Mouse (Mus musculus): ENCODE measurements around the gene Tcf23.

Gene Tcf23

DNA sequence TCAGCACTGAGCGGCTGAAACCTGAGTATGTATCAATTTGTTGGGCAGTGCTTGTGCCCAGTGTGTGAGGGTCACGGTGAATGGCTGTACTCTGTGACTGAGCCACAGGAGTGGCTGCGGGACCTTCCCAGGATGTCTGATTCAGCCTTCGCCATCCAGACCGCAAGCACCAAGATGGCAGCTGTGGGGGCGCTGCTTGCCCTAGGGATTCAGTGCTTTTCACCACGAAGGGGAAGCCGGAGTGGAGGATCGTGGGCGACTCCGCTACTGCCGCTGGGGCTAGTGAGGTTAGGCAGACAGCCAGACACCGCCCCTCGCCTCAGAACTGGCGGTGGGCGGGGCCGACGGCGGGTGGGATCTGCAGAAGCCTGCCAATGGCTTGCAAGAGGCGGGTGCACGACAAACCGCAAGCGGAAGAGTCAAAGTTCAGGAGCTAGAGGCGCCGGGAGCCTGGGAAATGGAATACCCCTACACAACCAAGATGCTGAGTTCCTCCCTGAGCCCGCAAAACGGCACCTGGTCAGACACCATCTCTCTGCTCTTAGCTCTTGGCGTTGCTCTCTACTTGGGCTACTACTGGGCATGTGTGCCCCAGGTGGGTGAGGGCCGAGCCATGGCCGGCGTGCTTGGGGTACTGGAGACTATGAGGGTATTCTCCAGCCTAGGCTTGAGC is 18.7 kb upstream of the Tcf23 start:
- peak; percentile 82 to 87 for DNase-seq (ENCODE audit: low spot score in 2 of 2)

- DNase-seq (ENCODE audit: low spot score in 2 of 2), result no peak
Measured at GRCm38 (mm10) chr5:30950451-30950850, 18.0 kb upstream of the Tcf23 start.

GRCm38 (mm10) chr5:30950922-30951321 is 17.5 kb upstream of the Tcf23 start:
- no peak for DNase-seq (ENCODE audit: low spot score in 2 of 2)

GRCm38 (mm10) chr5:30951706-30952105 is 16.8 kb upstream of the Tcf23 start:
- DNase-seq (ENCODE audit: low spot score in 2 of 2), result no peak

DNA sequence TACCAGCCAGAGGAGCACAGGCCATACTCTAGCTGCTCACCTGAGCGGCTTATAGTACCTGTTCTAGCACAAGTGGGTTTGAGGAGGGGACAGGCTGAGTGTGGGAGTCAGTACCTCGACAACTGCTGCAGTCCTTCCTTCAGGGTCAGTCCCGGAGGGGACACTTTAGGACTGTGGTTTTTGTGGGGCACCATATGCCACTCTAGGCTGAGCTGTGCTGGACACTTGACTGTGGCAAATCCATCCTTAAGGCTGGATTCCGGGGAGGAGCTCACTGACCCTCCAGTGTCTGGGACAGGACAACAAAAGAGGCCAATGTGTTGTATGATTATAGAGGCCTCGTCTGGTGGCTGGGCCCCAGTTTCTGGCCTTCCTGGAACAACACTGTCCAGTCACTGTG is 15.9 kb upstream of the Tcf23 start:
- DNase-seq (ENCODE audit: low spot score in 2 of 2), result no peak

DNA sequence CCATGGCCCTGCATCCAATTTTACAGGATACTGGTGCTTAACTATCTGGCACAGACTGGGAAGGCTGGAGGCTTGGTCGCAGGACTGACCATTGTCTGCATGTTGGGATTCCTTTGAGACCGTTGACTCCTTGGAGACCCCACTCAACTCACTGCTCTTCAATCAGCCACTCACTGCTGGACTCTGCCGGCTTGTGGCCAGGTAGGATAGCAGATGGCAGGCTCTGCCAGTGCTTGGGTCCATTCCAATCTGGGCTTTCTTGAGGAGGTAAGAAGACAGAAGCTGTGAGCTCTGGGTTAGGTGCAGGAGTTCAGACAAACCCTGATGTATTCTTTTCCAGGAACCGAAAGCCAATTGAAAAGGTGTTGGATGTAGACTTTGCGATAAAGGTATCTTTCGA is 14.4 kb upstream of the Tcf23 start:
- no peak for DNase-seq (ENCODE audit: low spot score in 2 of 2)

- no peak for DNase-seq (ENCODE audit: low spot score in 2 of 2)
Measured at GRCm38 (mm10) chr5:30954556-30954955, 13.9 kb upstream of the Tcf23 start.

- DNase-seq (ENCODE audit: low spot score in 2 of 2), result no peak
Measured at GRCm38 (mm10) chr5:30955751-30956150, 12.7 kb upstream of the Tcf23 start.

DNA sequence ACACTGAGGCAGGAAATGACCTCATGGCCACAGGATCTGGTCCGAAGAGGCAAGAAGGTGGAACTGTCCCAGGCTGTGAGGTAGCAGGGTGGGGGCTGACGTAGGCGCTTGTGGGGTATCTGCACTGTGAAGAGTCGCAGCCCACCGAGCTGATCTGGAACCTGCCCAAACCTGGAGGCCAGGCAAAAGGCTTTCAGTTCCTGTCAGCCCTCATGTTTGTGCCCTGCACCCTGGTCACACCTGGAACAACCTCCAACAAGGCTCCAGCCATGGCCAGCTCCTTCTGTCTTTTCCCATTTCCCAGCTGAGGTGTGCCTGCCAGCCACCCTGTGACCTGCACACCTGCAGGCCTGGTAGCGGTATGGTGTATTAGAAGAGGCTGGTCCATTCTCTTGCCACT is 10.6 kb upstream of the Tcf23 start:
- no peak for DNase-seq (ENCODE audit: low spot score in 2 of 2)

DNA sequence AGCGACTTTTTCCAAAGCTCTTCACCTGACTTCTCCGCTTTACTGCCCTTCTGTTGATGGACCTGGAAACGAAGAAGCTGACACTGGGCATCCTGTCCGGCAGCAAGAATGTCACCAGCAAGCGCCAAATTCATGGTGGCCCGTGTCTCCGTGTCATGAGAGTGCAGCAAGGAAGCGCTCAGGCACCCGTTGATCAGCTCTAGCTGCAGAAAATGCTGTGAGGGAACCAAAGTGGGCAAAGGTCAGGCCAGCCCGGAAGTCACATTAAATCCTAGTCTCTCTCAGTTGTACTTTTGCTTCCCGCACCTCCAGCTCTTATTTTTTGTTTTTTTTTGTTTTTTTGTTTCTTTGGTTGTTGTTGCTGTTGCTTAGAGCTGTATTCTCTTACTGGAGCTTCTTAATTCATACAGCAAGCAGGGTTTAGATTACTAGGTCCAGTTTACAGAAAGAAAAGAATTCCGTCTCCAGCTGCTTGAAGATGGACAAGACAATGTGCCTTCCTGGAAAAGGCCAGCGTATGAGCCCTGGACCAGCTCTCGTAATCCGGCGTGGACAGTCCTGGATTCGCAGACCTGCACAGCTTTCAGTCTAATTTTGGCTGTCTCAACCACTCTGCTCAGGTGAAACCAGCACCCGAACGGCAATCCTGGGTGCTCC is 9.1 kb upstream of the Tcf23 start:
- DNase-seq (ENCODE audit: low spot score in 2 of 2), result no peak

GRCm38 (mm10) chr5:30959966-30960501 is 8.4 kb upstream of the Tcf23 start, which contains the start of gene Preb:
Preb (minus strand) TSS chr5:30960361.
- DNase-seq (ENCODE audit: low spot score in 2 of 2), result peak; percentile 95 to 98

GRCm38 (mm10) chr5:30960814-30961213 is 7.6 kb upstream of the Tcf23 start:
- no peak for DNase-seq (ENCODE audit: low spot score in 2 of 2)

GRCm38 (mm10) chr5:30961545-30962505 is 6.6 kb upstream of the Tcf23 start:
- DNase-seq (ENCODE audit: low spot score in 2 of 2), result no peak

GRCm38 (mm10) chr5:30963916-30964315 is 4.5 kb upstream of the Tcf23 start:
- no peak for DNase-seq (ENCODE audit: low spot score in 2 of 2)

DNA sequence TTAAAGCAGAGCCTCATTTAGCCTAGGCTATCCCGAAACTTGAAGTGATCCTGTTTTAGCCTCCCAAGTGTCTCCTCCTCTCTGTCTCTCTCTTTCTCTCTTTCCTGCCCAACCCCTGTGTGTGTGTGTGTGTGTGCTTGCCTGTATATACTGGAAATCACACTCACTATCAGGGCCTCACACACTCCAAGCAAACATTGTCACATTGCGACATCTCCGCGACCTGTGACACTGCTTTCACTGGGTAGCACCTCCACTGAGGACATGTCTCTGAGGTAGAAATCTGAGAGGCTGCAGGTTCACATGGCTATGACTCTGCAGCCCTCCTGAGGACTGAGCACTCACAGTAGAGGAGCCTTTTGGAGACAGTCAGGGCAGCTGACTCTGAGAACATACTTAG is 2.3 kb upstream of the Tcf23 start:
- DNase-seq (ENCODE audit: low spot score in 2 of 2), result no peak

DNA sequence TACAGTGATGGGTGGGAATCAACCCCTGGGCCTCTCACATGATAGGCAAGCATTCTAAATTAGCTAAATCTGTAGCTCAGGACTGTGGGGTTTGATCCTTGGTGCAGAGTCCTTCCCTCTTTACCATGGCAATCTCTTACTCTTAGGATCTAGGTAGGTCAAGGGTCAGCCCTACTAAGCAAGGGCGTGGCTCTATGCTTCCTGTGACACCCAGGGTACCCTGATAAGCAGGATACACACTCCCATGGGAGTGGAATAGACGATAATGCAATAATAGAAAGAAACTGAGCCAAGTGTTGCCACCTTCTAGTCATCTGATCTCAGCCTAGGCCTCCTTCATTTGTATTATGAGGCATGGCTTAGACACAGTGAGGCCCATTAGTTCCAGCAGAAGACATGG is 978 bp downstream of the Tcf23 start:
- no peak for DNase-seq (ENCODE audit: low spot score in 2 of 2)

DNA sequence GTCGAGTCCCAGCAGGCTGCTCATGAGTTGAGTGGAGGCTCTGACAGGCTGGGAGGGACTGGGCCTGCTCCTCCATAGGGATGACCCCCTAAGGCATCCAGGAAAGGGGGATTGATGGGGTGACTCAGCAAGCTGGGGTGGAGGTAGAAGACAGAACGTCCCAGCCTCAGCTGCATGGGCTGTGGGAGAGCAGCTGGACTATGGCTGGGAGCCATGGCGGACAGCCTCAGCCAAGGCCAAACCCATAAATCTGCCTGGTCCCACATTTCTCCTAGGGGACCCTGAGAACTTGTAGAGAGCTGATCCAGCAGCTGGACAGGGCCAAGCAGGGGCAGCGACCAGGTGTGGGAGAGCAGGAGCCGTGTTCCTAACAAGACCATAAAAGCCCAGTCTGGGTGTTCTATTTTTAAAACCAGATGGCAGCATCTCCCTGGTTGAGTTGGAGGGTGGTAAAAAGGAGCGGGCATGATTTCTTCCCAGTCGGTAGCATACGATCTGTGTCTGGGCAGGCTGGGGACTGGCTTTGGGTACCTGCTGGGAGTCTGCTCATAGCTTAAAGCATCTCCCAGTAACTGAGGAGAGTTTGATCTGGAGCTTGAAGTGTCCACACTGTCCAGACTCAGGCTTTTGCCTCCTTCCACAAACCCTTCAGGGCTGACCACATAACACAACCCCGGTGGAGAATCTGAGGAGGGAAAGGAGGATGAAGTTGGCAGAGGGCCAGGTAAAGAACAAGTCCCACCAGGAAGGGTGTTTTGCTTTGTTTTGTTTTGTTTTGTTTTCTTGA is 6.6 kb downstream of the Tcf23 start:
- DNase-seq (ENCODE audit: low spot score in 2 of 2), result peak in 1 of 2 experiments; percentile 52

- no peak for DNase-seq (ENCODE audit: low spot score in 2 of 2)
Measured at GRCm38 (mm10) chr5:30982357-30982756, 13.9 kb downstream of the Tcf23 start.

DNA sequence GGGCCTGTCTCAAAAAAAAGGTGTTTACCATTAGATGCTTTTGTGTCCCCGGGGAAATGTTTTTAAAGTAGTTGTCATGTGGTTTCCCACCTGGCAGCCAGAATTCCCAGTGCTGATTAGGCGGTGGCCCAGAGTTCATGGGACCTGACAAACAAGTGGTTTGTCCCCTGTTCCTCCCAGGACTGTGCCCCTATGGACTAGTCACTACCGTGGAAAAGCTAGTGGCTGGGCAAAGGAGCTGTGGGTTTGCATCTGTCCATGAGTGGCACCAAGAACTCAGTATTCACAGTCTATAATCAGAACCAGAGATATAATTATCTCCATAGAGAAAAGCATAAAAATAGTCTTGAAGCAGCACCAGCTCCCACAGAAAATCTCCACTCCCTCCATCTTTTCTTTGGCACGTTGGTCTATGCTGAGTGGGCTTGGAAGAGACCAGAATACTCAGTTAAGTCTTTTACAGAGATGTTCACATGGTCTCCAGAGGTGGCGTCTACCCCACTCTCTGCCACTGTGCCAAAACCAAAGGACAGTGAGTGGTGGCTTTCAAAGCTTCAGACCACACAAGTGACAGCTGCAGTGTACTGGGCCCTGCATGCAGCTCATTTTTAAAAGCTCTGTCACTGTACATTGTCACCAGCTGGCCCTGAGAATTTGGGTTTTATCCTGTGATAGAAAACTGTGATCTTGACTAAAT is 24.7 kb downstream of the Tcf23 start:
- DNase-seq (ENCODE audit: low spot score in 2 of 2), result no peak

GRCm38 (mm10) chr5:30994074-30994473 is 25.6 kb downstream of the Tcf23 start:
- no peak for DNase-seq (ENCODE audit: low spot score in 2 of 2)

Measured in urinary bladder, adult 18-20 months (tissue).